Mouse (Mus musculus): ENCODE data around the gene Gpkow. TPM values are rescaled to one million over a fixed set of nuclear protein-coding genes. Genes with fewer than 3 reads are reported as not detected.

The Gpkow gene
- total and polyA plus RNA-seq, 3 experiments, result 9.3 to 32.2 (median 14.6) TPM

DNA sequence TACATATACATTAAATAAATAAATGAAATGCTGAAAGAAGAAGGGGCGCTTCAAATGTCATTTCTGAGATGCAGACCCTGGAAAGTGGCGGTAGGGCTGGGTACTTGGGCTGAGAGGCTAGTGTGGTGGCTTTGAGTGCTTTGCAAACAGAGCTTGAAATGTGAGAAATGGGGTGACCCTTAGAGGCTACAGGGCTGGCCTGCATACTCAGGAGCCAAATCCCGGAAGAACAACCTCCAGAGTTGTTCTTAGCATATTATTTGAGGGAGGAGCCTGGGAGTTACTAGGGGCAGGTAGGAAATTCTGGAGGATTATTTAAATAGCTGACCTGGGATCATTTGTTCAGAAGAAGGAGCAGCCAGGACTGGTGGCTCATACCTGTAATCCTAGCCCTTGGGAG lies 6.4 kb upstream of the Gpkow start:
- in situ Hi-C loops (cut with MboI; ENCODE audit: low pct_ligation_motif_present, low pct_unique_long_range_greater_than_20kb, low sequenced_read_pairs) (no loop called here), dilution Hi-C loops (cut with MboI; ENCODE audit: extremely low pct_ligation_motif_present, extremely low pct_unique_long_range_greater_than_20kb, low sequenced_read_pairs) (no loop called here)
- no peak for TF ChIP-seq MAX (IDR thresholded peaks at IDR 0.05; ENCODE audit: low read length)

DNA sequence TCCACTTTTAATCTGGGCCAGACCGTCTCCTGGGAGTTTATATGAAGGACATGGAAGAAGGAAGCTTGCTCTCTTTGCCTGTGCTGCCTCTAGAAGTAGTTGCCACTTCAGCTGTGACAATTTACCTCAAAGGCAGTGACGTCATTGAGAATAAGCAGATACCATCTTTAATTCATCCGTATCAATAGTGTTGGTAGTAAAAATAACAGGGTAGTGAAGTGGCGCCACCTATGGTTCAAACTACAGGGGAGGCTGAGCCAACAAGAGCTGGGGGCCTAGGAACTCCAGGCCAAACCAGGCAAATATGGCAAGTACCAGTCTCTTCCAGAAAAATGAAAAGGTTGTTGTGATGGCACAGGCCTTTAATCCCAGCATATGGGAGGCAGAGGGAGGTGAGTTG lies 4.1 kb upstream of the Gpkow start:
- Histone ChIP-seq H3K9me3 (replicated peaks; ENCODE audit: low read length) (no peaks in the 10 kb centered on the region), H3K9ac (ENCODE audit: insufficient read depth, low read depth) (no peak overlapping the region), H3K4me3 (replicated peaks in 1 of 3; ENCODE audit: low read depth in 2 of 3, low read length in 2 of 3, poor library complexity in 1 of 3) (no peak overlapping the region), H3K4me1 (ENCODE audit: control insufficient read depth in 1 of 2, insufficient read depth in 2 of 2) (no peaks in the 10 kb centered on the region), H3K27me3 (replicated peaks) (no peaks in the 10 kb centered on the region), H3K4me2 (ENCODE audit: insufficient read depth, low read depth, poor library complexity, severe bottlenecking) (no peak overlapping the region), H3K79me2 (replicated peaks; ENCODE audit: control insufficient read depth, extremely low read depth, insufficient read depth, poor library complexity, severe bottlenecking) (peaks cover 8% of the 10 kb centered on the region; the same call in 1 of the 2 replicates), H3K27ac (ENCODE audit: insufficient read depth, low read depth) (no peak overlapping the region), H3K36me3 (replicated peaks in 1 of 2; ENCODE audit: control insufficient read depth in 1 of 2, insufficient read depth in 1 of 2, low read length in 1 of 2) (no peaks in the 10 kb centered on the region)
- in situ Hi-C loops (cut with MboI; ENCODE audit: low pct_ligation_motif_present, low pct_unique_long_range_greater_than_20kb, low sequenced_read_pairs) (no loop called here), dilution Hi-C loops (cut with MboI; ENCODE audit: extremely low pct_ligation_motif_present, extremely low pct_unique_long_range_greater_than_20kb, low sequenced_read_pairs) (no loop called here)
- peak; percentile 51 for DNase-seq (ENCODE audit: extremely low read depth)
- no peak for TF ChIP-seq IRF4 (IDR thresholded peaks at IDR 0.05; ENCODE audit: low read depth, low read length)
- no peak for TF ChIP-seq CHD1 (IDR thresholded peaks at IDR 0.05; ENCODE audit: low read depth, low read length)
- TF ChIP-seq CTCF (conservative IDR thresholded peaks at IDR 0.05 in 1 of 2, IDR thresholded peaks at IDR 0.05 in 1 of 2; ENCODE audit: low read depth in 2 of 2, low read length in 2 of 2), result peak; percentile 15 to 74; a peak in 2 of 4 replicates
- TF ChIP-seq SMC3 (IDR thresholded peaks at IDR 0.05; ENCODE audit: low read depth, low read length), result peak; percentile 72
- TF ChIP-seq ETS1 (conservative IDR thresholded peaks at IDR 0.05; ENCODE audit: low read depth, low read length), result no peak
- peak; percentile 16; the same call in 1 of the 2 replicates for TF ChIP-seq ZC3H11A (IDR thresholded peaks at IDR 0.05; ENCODE audit: low read depth, low read length)
- peak; percentile 69 for TF ChIP-seq RAD21 (IDR thresholded peaks at IDR 0.05; ENCODE audit: low read depth, low read length)

More for the DNA sequence above, 6.4 kb upstream of the Gpkow start:
- no peak for DNase-seq (ENCODE audit: extremely low read depth)
- Histone ChIP-seq H3K27ac (ENCODE audit: insufficient read depth, low read depth) (no peak overlapping the region), H3K4me3 (replicated peaks in 1 of 3; ENCODE audit: low read depth in 2 of 3, low read length in 2 of 3, poor library complexity in 1 of 3) (no peak overlapping the region), H3K79me2 (replicated peaks; ENCODE audit: control insufficient read depth, extremely low read depth, insufficient read depth, poor library complexity, severe bottlenecking) (no peaks in the 10 kb centered on the region), H3K9ac (ENCODE audit: insufficient read depth, low read depth) (no peak overlapping the region), H3K9me3 (replicated peaks; ENCODE audit: low read length) (no peaks in the 10 kb centered on the region), H3K36me3 (replicated peaks in 1 of 2; ENCODE audit: control insufficient read depth in 1 of 2, insufficient read depth in 1 of 2, low read length in 1 of 2) (no peaks in the 10 kb centered on the region), H3K27me3 (replicated peaks) (no peaks in the 10 kb centered on the region), H3K4me2 (ENCODE audit: insufficient read depth, low read depth, poor library complexity, severe bottlenecking) (no peak overlapping the region), H3K4me1 (ENCODE audit: control insufficient read depth in 1 of 2, insufficient read depth in 2 of 2) (no peaks in the 10 kb centered on the region)

DNA sequence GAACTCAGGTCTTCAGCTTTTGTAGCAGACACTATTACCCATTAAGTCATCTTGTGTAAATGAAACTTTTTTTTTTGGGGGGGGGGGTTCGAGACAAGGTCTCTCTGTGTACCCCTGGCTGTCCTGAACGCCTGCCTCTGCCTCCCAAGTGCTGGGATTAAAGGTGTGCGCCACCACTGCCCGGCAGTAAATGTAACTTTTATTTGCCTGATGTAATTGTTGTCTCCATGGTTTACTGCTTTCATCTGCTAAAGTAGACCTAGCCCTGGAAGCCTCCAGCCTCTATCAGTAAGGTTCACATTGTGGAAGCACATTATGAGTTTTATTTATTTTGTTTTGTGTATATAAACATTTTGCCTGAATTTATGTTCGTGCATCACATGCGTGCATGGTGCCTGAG lies 411 bp upstream of the Gpkow start:
- in situ Hi-C loops (cut with MboI; ENCODE audit: low pct_ligation_motif_present, low pct_unique_long_range_greater_than_20kb, low sequenced_read_pairs), result no loop called here
- no peak overlapping the region for H3K9ac ChIP-seq (ENCODE audit: insufficient read depth, low read depth)
- peaks cover 4 to 11% of the 10 kb centered on the region in 2 experiments; a peak in 3 of 4 replicates for H3K4me1 ChIP-seq (ENCODE audit: control insufficient read depth in 1 of 2, insufficient read depth in 2 of 2)
- H3K79me2 ChIP-seq (replicated peaks; ENCODE audit: control insufficient read depth, extremely low read depth, insufficient read depth, poor library complexity, severe bottlenecking), result peaks cover 24% of the 10 kb centered on the region
- H3K27me3 ChIP-seq (replicated peaks), result no peaks in the 10 kb centered on the region
- no peak for DNase-seq (ENCODE audit: extremely low read depth)
- no peaks in the 10 kb centered on the region for H3K9me3 ChIP-seq (replicated peaks; ENCODE audit: low read length)
- peaks cover 19 to 29% of the 10 kb centered on the region in 2 experiments for H3K36me3 ChIP-seq (replicated peaks in 1 of 2; ENCODE audit: control insufficient read depth in 1 of 2, insufficient read depth in 1 of 2, low read length in 1 of 2)
- dilution Hi-C loops (cut with MboI; ENCODE audit: extremely low pct_ligation_motif_present, extremely low pct_unique_long_range_greater_than_20kb, low sequenced_read_pairs), result no loop called here
- no peak overlapping the region for H3K27ac ChIP-seq (ENCODE audit: insufficient read depth, low read depth)
- peak overlapping the region in 1 of 3 experiments; percentile 20 for H3K4me3 ChIP-seq (replicated peaks in 1 of 3; ENCODE audit: low read depth in 2 of 3, low read length in 2 of 3, poor library complexity in 1 of 3)
- H3K4me2 ChIP-seq (ENCODE audit: insufficient read depth, low read depth, poor library complexity, severe bottlenecking), result peak overlapping the region; percentile 71
- no peak for TF ChIP-seq GABPA (IDR thresholded peaks at IDR 0.05; ENCODE audit: insufficient replicate concordance, low read depth, low read length)
- no peak for TF ChIP-seq SIN3A (IDR thresholded peaks at IDR 0.05; ENCODE audit: low read length)
- TF ChIP-seq ZNF384 (IDR thresholded peaks at IDR 0.05; ENCODE audit: low read depth, low read length), result no peak
- no peak for TF ChIP-seq ZC3H11A (IDR thresholded peaks at IDR 0.05; ENCODE audit: low read depth, low read length)
- TF ChIP-seq HCFC1 (IDR thresholded peaks at IDR 0.05; ENCODE audit: low read depth, low read length), result no peak
- no peak for TF ChIP-seq MYC (IDR thresholded peaks at IDR 0.05; ENCODE audit: low read depth, low read length)
- TF ChIP-seq UBTF (IDR thresholded peaks at IDR 0.05; ENCODE audit: low read depth, low read length), result no peak
- TF ChIP-seq MAX (IDR thresholded peaks at IDR 0.05; ENCODE audit: low read length), result no peak
- TF ChIP-seq ETS1 (conservative IDR thresholded peaks at IDR 0.05; ENCODE audit: low read depth, low read length), result no peak
- TF ChIP-seq POLR2A (IDR thresholded peaks at IDR 0.05; ENCODE audit: low read depth, low read length), result no peak
- no peak for TF ChIP-seq CHD1 (IDR thresholded peaks at IDR 0.05; ENCODE audit: low read depth, low read length)
- TF ChIP-seq PAX5 (IDR thresholded peaks at IDR 0.05; ENCODE audit: low read length), result no peak
- no peak for TF ChIP-seq USF1 (IDR thresholded peaks at IDR 0.05; ENCODE audit: low read depth, low read length)
- TF ChIP-seq ELF1 (IDR thresholded peaks at IDR 0.05; ENCODE audit: low read depth, low read length), result no peak
- no peak for TF ChIP-seq NELFE (IDR thresholded peaks at IDR 0.05; ENCODE audit: low read depth, low read length)
- no peak for TF ChIP-seq MEF2A (IDR thresholded peaks at IDR 0.05; ENCODE audit: borderline replicate concordance, low read depth, low read length)
- TF ChIP-seq BHLHE40 (IDR thresholded peaks at IDR 0.05; ENCODE audit: low read depth, low read length), result no peak
- TF ChIP-seq MAFK (IDR thresholded peaks at IDR 0.05; ENCODE audit: insufficient replicate concordance, low read length), result no peak

All from CH12.LX (cell line).